15 mouse cellular contexts compared by ENCODE assay signal in genomic region chr8:79522040-79522439, GRCm38 (mm10).
DNase-seq lines count a peak whose midpoint lies in the region; ATAC-seq and TF ChIP-seq lines count a peak whose summit lies in the region.
"Had no signal": no experiment of that assay in that cellular context is flagged by ENCODE, and none has a peak within 500 bp of the region (broad histone marks: within the 10 kb centered on the region; RNA-seq: fewer than 3 reads in every experiment).

No protein-coding gene starts in this region.

- no peak for TF ChIP-seq CTCF in lung, adult 2 months (IDR thresholded peaks at IDR 0.05; ENCODE audit: insufficient read depth, low read length)

- 70% methylated on average over 1 of the region's 1 CpGs for WGBS in midbrain, embryonic 11.5 days
- WGBS in midbrain, embryonic 15.5 days = 73% methylated on average over 1 of the region's 1 CpGs
- WGBS in heart, embryonic 10.5 days = 67% methylated on average over 1 of the region's 1 CpGs
- 69% methylated on average over 1 of the region's 1 CpGs for WGBS in lung, adult 2 months

- H3K36me3 ChIP-seq in midbrain, embryonic 11.5 days (ENCODE audit: control insufficient read depth, insufficient read depth, low read length) = no peaks in the 10 kb centered on the region
- H3K36me3 ChIP-seq in midbrain, embryonic 15.5 days (replicated peaks) = no peaks in the 10 kb centered on the region
- no peaks in the 10 kb centered on the region for H3K36me3 ChIP-seq in heart, embryonic 10.5 days

- no peak overlapping the region for H3K27ac ChIP-seq in midbrain, embryonic 11.5 days (ENCODE audit: low read depth, low read length)
- no peak overlapping the region for H3K27ac ChIP-seq in midbrain, embryonic 15.5 days
- H3K27ac ChIP-seq in heart, embryonic 10.5 days = no peak overlapping the region

- no peak for TF ChIP-seq POLR2A in lung, adult 2 months (IDR thresholded peaks at IDR 0.05; ENCODE audit: borderline replicate concordance, extremely low read depth, low read depth, low read length)

- no peaks in the 10 kb centered on the region for H3K4me1 ChIP-seq in midbrain, embryonic 11.5 days (ENCODE audit: control insufficient read depth, insufficient read depth, low read length)
- no peaks in the 10 kb centered on the region for H3K4me1 ChIP-seq in midbrain, embryonic 15.5 days
- H3K4me1 ChIP-seq in heart, embryonic 10.5 days = no peaks in the 10 kb centered on the region
- no peaks in the 10 kb centered on the region for H3K4me1 ChIP-seq in lung, adult 2 months (ENCODE audit: control insufficient read depth, insufficient read depth, low read length)

- H3K27me3 ChIP-seq in midbrain, embryonic 11.5 days (ENCODE audit: control insufficient read depth, insufficient read depth, low read length) = no peaks in the 10 kb centered on the region
- H3K27me3 ChIP-seq in midbrain, embryonic 15.5 days (replicated peaks) = no peaks in the 10 kb centered on the region
- H3K27me3 ChIP-seq in heart, embryonic 10.5 days (ENCODE audit: insufficient read depth, poor library complexity, severe bottlenecking) = no peaks in the 10 kb centered on the region

- H3K9me3 ChIP-seq in midbrain, embryonic 11.5 days (ENCODE audit: control insufficient read depth, low read length) = no peaks in the 10 kb centered on the region
- no peaks in the 10 kb centered on the region for H3K9me3 ChIP-seq in midbrain, embryonic 15.5 days
- H3K9me3 ChIP-seq in heart, embryonic 10.5 days = no peaks in the 10 kb centered on the region

- no peak overlapping the region for H3K4me3 ChIP-seq in midbrain, embryonic 11.5 days (ENCODE audit: low read depth, low read length)
- no peak overlapping the region for H3K4me3 ChIP-seq in midbrain, embryonic 15.5 days
- H3K4me3 ChIP-seq in heart, embryonic 10.5 days = no peak overlapping the region
- no peak overlapping the region for H3K4me3 ChIP-seq in lung, adult 2 months (replicated peaks; ENCODE audit: extremely low read depth, low read depth, low read length)

- no peak overlapping the region for H3K4me2 ChIP-seq in midbrain, embryonic 11.5 days
- H3K4me2 ChIP-seq in midbrain, embryonic 15.5 days = no peak overlapping the region

- DNase-seq in midbrain, embryonic 11.5 days (ENCODE audit: low spot score, missing footprints) = peak; percentile 85
- DNase-seq in adipocyte (ENCODE audit: low spot score) = peak; percentile 15
- DNase-seq in fibroblast of lung, adult 2 months (ENCODE audit: low read depth) = peak; percentile 40
- peak; percentile 59 for DNase-seq in mesoderm, embryonic 11.5 days (ENCODE audit: low read depth, low spot score)
- no peak for DNase-seq in heart, embryonic 10.5 days (ENCODE audit: low spot score)
- no peak for DNase-seq in kidney, adult 18-20 months
- no peak for DNase-seq in lung, adult 2 months
- DNase-seq: cerebellum, adult 11-12 months; heart, adult 18-20 months; heart, postnatal 10 days; kidney, adult 9 months; liver; thymus, adult 18-20 months had no signal

- no peak overlapping the region for H3K9ac ChIP-seq in midbrain, embryonic 11.5 days (ENCODE audit: low read length)
- H3K9ac ChIP-seq in midbrain, embryonic 15.5 days = no peak overlapping the region

- no peak for ATAC-seq in midbrain, embryonic 11.5 days (ENCODE audit: low FRiP score)
- no peak for ATAC-seq in midbrain, embryonic 15.5 days (replicated peaks)
- ATAC-seq: lung, postnatal 0 days had no signal

Comparison
In these comparisons a context has a peak if more than half of its experiments do, and no peak if none do; other contexts are left out.
1. DNase-seq: peak in midbrain, embryonic 11.5 days (single experiment), adipocyte (single experiment), fibroblast of lung, adult 2 months (single experiment) and mesoderm, embryonic 11.5 days (single experiment); none in heart, embryonic 10.5 days (single experiment), kidney, adult 18-20 months (single experiment) and lung, adult 2 months (single experiment).